Mouse (Mus musculus) intestine, embryonic 16.5 days (tissue): Measurements from ENCODE around the gene Cfap61. TPM values are rescaled to one million over a fixed set of nuclear protein-coding genes. Genes with fewer than 3 reads are reported as not detected.
A peak's percentile ranks its signal among the peaks of the same experiment; 100 is the strongest.

Experiments used
- ATAC-seq: fragments of 200-750 bp; cut with Nextera tagmentation; 2 replicates; pipeline ENCODE4 v1.8.0; 2017; ENCODE audit warnings: moderate TSS enrichment, moderate library complexity
- H3K27ac ChIP-seq: fragments of 300-500 bp; sonication (generic); 2 replicates; pipeline ENCODE4 v1.5.1; 2014; ENCODE audit warnings: mild to moderate bottlenecking, low read length
- H3K27me3 ChIP-seq: fragments of 300-500 bp; sonication (generic); replicated peaks from 2 replicates; pipeline ENCODE4 v1.6.1; 2014; ENCODE audit warnings: low read length, control low read depth, mixed read lengths; ENCODE audit not compliant: control insufficient read depth, insufficient read depth
- H3K36me3 ChIP-seq: fragments of 300-500 bp; sonication (generic); 2 replicates; pipeline ENCODE4 v1.6.1; 2014; ENCODE audit warnings: low read length, control low read depth; ENCODE audit not compliant: control insufficient read depth, insufficient read depth
- H3K4me1 ChIP-seq: fragments of 300-500 bp; sonication (generic); 2 replicates; pipeline ENCODE4 v1.6.1; 2014; ENCODE audit warnings: low read length, control low read depth, mixed read lengths; ENCODE audit not compliant: control insufficient read depth, insufficient read depth
- H3K4me2 ChIP-seq: fragments of 300-500 bp; sonication (generic); 2 replicates; pipeline ENCODE4 v1.6.1; 2014; ENCODE audit warnings: low read depth, low read length, control low read depth
- H3K4me3 ChIP-seq: fragments of 300-500 bp; sonication (generic); 2 replicates; pipeline ENCODE4 v1.5.1; 2014; ENCODE audit warnings: mild to moderate bottlenecking, low read length
- H3K9ac ChIP-seq: fragments of 300-500 bp; sonication (generic); 2 replicates; pipeline ENCODE4 v1.6.1; 2014; ENCODE audit warnings: low read depth, low read length
- H3K9me3 ChIP-seq: fragments of 300-500 bp; sonication (generic); 2 replicates; pipeline ENCODE4 v1.6.1; 2016; ENCODE audit warnings: low read length, control low read depth; ENCODE audit not compliant: control insufficient read depth
- WGBS: fragments of 180-500 bp; shearing (Covaris S2); extraction: QIAGEN DNeasy Blood & Tissue Kit; methylation state at CpG from one replicate; pipeline ENCODE4 v1.1.7; 2014; 5-methylcytosine and 5-hydroxymethylcytosine counted together
- polyA plus RNA-seq: library from polyadenylated mRNA; unstranded; fragments of >200 nt; fragmentation: Nextera tagmentation; extraction: Ambion mirVana; gene quantifications from 2 replicates; pipeline ENCODE4 v1.2.1, GENCODE M21; 2015

Cfap61 gene
- polyA plus RNA-seq, 1 experiment from 2014 or later: 0.51 TPM

- H3K4me1 ChIP-seq: 0 out of 2 replicates have a peak, but pooled peaks cover 8% of the 10 kb centered on the region
- H3K27me3 ChIP-seq: no peaks in the 10 kb centered on the region
- no peak overlapping the region for H3K4me3 ChIP-seq
- no peaks in the 10 kb centered on the region for H3K36me3 ChIP-seq
- H3K9ac ChIP-seq: no peak overlapping the region
- WGBS: 42% methylated on average over 6 of the region's 6 CpGs
- H3K27ac ChIP-seq: no peak overlapping the region
- no peak overlapping the region for H3K4me2 ChIP-seq
- no peaks in the 10 kb centered on the region for H3K9me3 ChIP-seq
- peak; percentile 56; the same call in 1 of the 2 replicates for ATAC-seq
These were observed 313.0 kb downstream of the Cfap61 start for GRCm38 (mm10) chr2:146247576-146247975.

- H3K36me3 ChIP-seq: no peaks in the 10 kb centered on the region
- ATAC-seq: no peak
- H3K27me3 ChIP-seq: no peaks in the 10 kb centered on the region
- H3K4me3 ChIP-seq: no peak overlapping the region
- no peak overlapping the region for H3K27ac ChIP-seq
- no peak overlapping the region for H3K4me2 ChIP-seq
- H3K4me1 ChIP-seq: 0 out of 2 replicates have a peak, but pooled peaks cover 8% of the 10 kb centered on the region
- H3K9ac ChIP-seq: no peak overlapping the region
- no peaks in the 10 kb centered on the region for H3K9me3 ChIP-seq
- WGBS: 69% methylated on average over 7 of the region's 7 CpGs
These were observed 314.4 kb downstream of the Cfap61 start for GRCm38 (mm10) chr2:146249033-146249432.

DNA sequence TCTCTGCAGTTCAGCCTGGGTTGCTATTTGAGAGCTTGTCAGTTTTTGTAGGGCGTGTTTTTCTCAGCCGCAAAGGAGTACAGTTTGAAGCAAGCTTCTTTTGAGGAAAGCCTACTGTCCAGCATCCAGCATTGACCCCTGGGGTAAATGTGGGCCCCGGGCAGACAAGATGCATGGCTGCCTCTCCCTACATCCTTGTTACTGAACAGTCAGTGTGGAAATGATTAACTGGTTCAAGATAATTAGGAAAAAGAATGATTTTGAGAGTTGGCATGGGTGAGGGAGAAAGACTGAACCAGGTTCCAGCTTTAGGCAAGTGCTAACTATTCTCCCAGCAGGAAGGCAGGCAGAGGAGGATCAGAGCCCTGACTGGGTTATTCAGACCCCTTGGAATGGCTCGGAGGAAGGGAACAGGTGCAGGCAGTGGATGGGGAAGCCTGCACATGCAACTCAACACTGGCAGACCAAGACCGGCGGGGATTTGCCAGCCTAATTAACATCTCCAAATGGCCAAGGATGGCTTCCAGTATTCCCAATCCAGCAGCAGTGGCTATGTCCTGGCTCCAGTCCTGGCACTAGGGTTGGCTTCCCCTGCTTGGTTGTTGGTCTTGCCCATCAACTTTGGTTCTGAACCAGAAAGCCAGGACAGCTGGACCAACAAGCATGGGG lies 315.8 kb downstream of the Cfap61 start:
- H3K27ac ChIP-seq: no peak overlapping the region
- 74% methylated on average over 6 of the region's 6 CpGs for WGBS
- H3K27me3 ChIP-seq: no peaks in the 10 kb centered on the region
- ATAC-seq: no peak
- no peak overlapping the region for H3K4me3 ChIP-seq
- H3K9ac ChIP-seq: no peak overlapping the region
- no peaks in the 10 kb centered on the region for H3K9me3 ChIP-seq
- H3K4me1 ChIP-seq: 0 out of 2 replicates have a peak, but pooled peaks cover 7% of the 10 kb centered on the region
- no peaks in the 10 kb centered on the region for H3K36me3 ChIP-seq
- H3K4me2 ChIP-seq: no peak overlapping the region

- H3K27me3 ChIP-seq: no peaks in the 10 kb centered on the region
- 0 out of 2 replicates have a peak, but pooled peaks cover 4% of the 10 kb centered on the region for H3K4me1 ChIP-seq
- no peak overlapping the region for H3K27ac ChIP-seq
- H3K9me3 ChIP-seq: no peaks in the 10 kb centered on the region
- 95% methylated on average over 1 of the region's 1 CpGs for WGBS
- no peaks in the 10 kb centered on the region for H3K36me3 ChIP-seq
- no peak for ATAC-seq
- H3K4me2 ChIP-seq: no peak overlapping the region
- no peak overlapping the region for H3K4me3 ChIP-seq
- H3K9ac ChIP-seq: no peak overlapping the region
These were observed 319.8 kb downstream of the Cfap61 start for GRCm38 (mm10) chr2:146254387-146254786.

DNA sequence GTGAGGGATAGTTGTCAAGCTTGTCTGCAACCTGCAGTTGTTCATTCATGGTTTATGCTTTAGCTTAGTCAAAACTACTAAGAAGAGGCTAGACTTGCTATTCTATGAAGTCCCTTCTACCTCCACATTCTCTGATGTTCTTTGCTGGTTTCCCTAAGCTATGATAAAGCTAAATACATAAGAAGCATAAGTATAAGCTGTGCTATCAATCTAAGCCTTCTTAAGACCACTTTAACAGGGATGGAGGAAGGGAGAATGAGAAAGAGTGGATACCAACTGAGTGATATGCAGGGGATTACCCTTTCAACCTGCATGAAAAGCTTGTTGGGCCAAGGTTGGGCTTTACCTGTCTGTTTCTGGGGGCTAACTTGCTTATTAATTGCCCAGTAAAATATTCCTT lies 321.1 kb downstream of the Cfap61 start:
- H3K4me1 ChIP-seq: 0 out of 2 replicates have a peak, but pooled peaks cover 4% of the 10 kb centered on the region
- no peaks in the 10 kb centered on the region for H3K27me3 ChIP-seq
- no peak overlapping the region for H3K4me3 ChIP-seq
- H3K4me2 ChIP-seq: no peak overlapping the region
- no peak for ATAC-seq
- no peaks in the 10 kb centered on the region for H3K9me3 ChIP-seq
- H3K36me3 ChIP-seq: no peaks in the 10 kb centered on the region
- H3K27ac ChIP-seq: no peak overlapping the region
- no peak overlapping the region for H3K9ac ChIP-seq

DNA sequence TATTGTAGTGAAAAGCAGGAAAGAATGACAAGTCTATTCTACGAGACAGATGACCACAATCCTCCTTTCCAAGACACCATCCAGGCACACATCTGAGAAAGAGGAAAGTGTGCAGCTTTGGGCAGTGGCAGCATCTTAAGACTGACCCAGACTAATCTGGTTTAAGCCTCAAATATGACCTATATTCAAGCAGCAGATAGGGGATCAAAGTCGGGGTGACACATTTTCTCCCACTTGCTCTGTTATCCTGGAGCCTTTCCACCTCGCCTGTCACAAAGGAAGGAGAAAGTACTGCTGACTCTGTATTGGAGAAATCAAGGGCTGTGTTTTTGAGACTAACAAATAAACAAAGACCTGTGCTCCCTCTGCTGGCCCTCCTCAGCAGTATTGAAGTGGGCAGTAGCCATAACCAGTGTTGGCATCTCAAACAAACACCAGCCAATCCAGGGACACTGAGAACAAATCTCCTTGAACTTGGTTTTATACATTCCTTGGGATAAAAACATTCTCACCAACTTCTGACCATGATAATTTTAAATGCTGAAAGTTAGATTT lies 321.8 kb downstream of the Cfap61 start:
- H3K36me3 ChIP-seq: no peaks in the 10 kb centered on the region
- H3K27me3 ChIP-seq: no peaks in the 10 kb centered on the region
- H3K4me3 ChIP-seq: no peak overlapping the region
- H3K4me2 ChIP-seq: no peak overlapping the region
- H3K27ac ChIP-seq: no peak overlapping the region
- 72% methylated on average over 3 of the region's 3 CpGs for WGBS
- no peak overlapping the region for H3K9ac ChIP-seq
- ATAC-seq: no peak
- 0 out of 2 replicates have a peak, but pooled peaks cover 4% of the 10 kb centered on the region for H3K4me1 ChIP-seq
- no peaks in the 10 kb centered on the region for H3K9me3 ChIP-seq

- WGBS: 27% methylated on average over 3 of the region's 3 CpGs
These were observed 322.5 kb downstream of the Cfap61 start for GRCm38 (mm10) chr2:146257037-146257436.

DNA sequence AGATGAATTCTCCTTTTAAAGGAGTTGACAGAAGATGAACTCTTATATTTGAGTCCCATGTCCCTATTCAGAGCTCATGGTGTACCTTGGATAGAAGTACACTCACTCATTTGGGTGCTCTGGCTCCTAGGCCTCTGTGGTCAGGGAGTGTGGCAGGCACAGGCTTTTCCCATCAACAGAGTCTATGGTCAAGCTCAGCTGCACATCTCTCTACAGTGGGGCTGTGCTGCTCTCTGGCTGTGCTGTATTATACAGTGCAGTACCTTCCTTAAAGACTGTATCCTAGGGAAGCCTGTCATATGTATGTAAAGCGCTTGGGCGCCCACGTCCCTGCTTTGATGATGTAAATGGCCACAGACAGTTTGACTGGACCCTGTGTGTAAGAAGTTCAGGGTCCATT lies 323.0 kb downstream of the Cfap61 start:
- WGBS: 80% methylated on average over 3 of the region's 3 CpGs
- Histone ChIP-seq H3K9ac (no peak overlapping the region), H3K4me2 (no peak overlapping the region), H3K27ac (no peak overlapping the region), H3K4me3 (no peak overlapping the region), H3K36me3 (no peaks in the 10 kb centered on the region), H3K9me3 (no peaks in the 10 kb centered on the region), H3K27me3 (no peaks in the 10 kb centered on the region), H3K4me1 (0 out of 2 replicates have a peak, but pooled peaks cover 4% of the 10 kb centered on the region)
- no peak for ATAC-seq

More at GRCm38 (mm10) chr2:146257037-146257436, 322.5 kb downstream of the Cfap61 start:
- H3K9ac ChIP-seq: no peak overlapping the region
- H3K27me3 ChIP-seq: no peaks in the 10 kb centered on the region
- no peak overlapping the region for H3K27ac ChIP-seq
- no peak overlapping the region for H3K4me2 ChIP-seq
- no peaks in the 10 kb centered on the region for H3K36me3 ChIP-seq
- no peaks in the 10 kb centered on the region for H3K9me3 ChIP-seq
- no peak for ATAC-seq
- H3K4me1 ChIP-seq: 0 out of 2 replicates have a peak, but pooled peaks cover 4% of the 10 kb centered on the region
- H3K4me3 ChIP-seq: no peak overlapping the region

- Histone ChIP-seq H3K36me3 (no peaks in the 10 kb centered on the region), H3K9ac (no peak overlapping the region), H3K9me3 (no peaks in the 10 kb centered on the region), H3K27ac (no peak overlapping the region), H3K4me1 (0 out of 2 replicates have a peak, but pooled peaks cover 4% of the 10 kb centered on the region), H3K4me3 (no peak overlapping the region), H3K27me3 (no peaks in the 10 kb centered on the region), H3K4me2 (no peak overlapping the region)
- ATAC-seq: peak; percentile 65
- WGBS: 41% methylated on average over 10 of the region's 10 CpGs
These were observed 324.3 kb downstream of the Cfap61 start for GRCm38 (mm10) chr2:146258736-146259469.
